Mouse (Mus musculus) bone marrow, adult 2 months (tissue): ENCODE results near the gene Olfr709-ps1. TPM values are rescaled to one million over a fixed set of nuclear protein-coding genes. Genes with fewer than 3 reads are reported as not detected.
"Not testable (repeated sequence)": the region's sequence is repeated elsewhere in the genome, so short reads cannot be mapped to it uniquely, and the experiment has no call there.

Experiments
- H3K27ac ChIP-seq: fragments of 200-500 bp; 2 replicates; pipeline ENCODE4 v1.5.1; 2012; ENCODE audit warnings: low read depth, mild to moderate bottlenecking, control low read depth, inconsistent platforms, low read length; ENCODE audit not compliant: control insufficient read depth, poor library complexity, insufficient read depth
- H3K4me1 ChIP-seq: fragments of 200-500 bp; 2 replicates; pipeline ENCODE4 v1.6.1; 2011; ENCODE audit warnings: low read length; ENCODE audit not compliant: control insufficient read depth, insufficient read depth
- H3K4me3 ChIP-seq: fragments of 200-500 bp; replicated peaks from 2 replicates; pipeline ENCODE3; 2011; ENCODE audit warnings: mild to moderate bottlenecking, low read depth, low read length, control low read depth; ENCODE audit not compliant: control insufficient read depth
- CTCF ChIP-seq: fragments of 200-500 bp; IDR thresholded peaks from 2 replicates; pipeline ENCODE4 v1.5.1; 2011; ENCODE audit warnings: low read length, control low read depth; ENCODE audit not compliant: control insufficient read depth, insufficient read depth
- POLR2A ChIP-seq: fragments of 200-500 bp; IDR thresholded peaks from 2 replicates; pipeline ENCODE4 v1.6.1; 2011; ENCODE audit warnings: low read depth, mild to moderate bottlenecking, control low read depth, low read length, borderline replicate concordance; ENCODE audit not compliant: control insufficient read depth
- WGBS: fragments of 180-500 bp; shearing (Covaris S2); methylation state at CpG from one replicate; pipeline ENCODE4 v1.1.7; 2018; 5-methylcytosine and 5-hydroxymethylcytosine counted together
- polyA plus RNA-seq: library from polyadenylated mRNA; stranded (reverse); fragments of >200 nt; gene quantifications from 2 replicates; pipeline ENCODE4 v1.2.4, GENCODE M21; 2011; ENCODE audit warnings: low replicate concordance; ENCODE audit not compliant: missing spikeins, insufficient read depth, insufficient read length

Olfr709-ps1 gene
- polyA plus RNA-seq = not detected in 2 replicates

GRCm38 (mm10) chr7:106932119-106932518 is at the start of gene Olfr709-ps1:
Olfr709-ps1 (minus strand) TSS chr7:106932219.
- no peak for TF ChIP-seq CTCF
- no peak for TF ChIP-seq POLR2A

GRCm38 (mm10) chr7:106975353-106975752 is 43.3 kb upstream of the Olfr709-ps1 start, which contains the start of gene Olfr711:
Olfr711 (minus strand) TSS chr7:106975453.
- 62% methylated on average over 1 of the region's 1 CpGs for WGBS
- no peak within 1 kb of the TSS for H3K4me3 ChIP-seq
- TF ChIP-seq CTCF (no peak), POLR2A (no peak)
- no peak within 1 kb of the TSS for H3K27ac ChIP-seq
- no peaks in the 10 kb centered on the region for H3K4me1 ChIP-seq

More at GRCm38 (mm10) chr7:106932119-106932518, at the start of gene Olfr709-ps1:
- no peaks in the 10 kb centered on the region for H3K4me1 ChIP-seq
- H3K27ac ChIP-seq = no peak within 1 kb of the TSS
- H3K4me3 ChIP-seq = no peak within 1 kb of the TSS

GRCm38 (mm10) chr7:106967503-106967902 is 35.5 kb upstream of the Olfr709-ps1 start:
- H3K27ac ChIP-seq, H3K4me1 ChIP-seq, H3K4me3 ChIP-seq: not testable (repeated sequence)

GRCm38 (mm10) chr7:106963837-106964236 is 31.8 kb upstream of the Olfr709-ps1 start, which contains the start of gene Olfr6:
Olfr6 (minus strand) TSS chr7:106963937.
- TF ChIP-seq POLR2A = no peak
- no peak within 1 kb of the TSS for H3K27ac ChIP-seq
- no peak within 1 kb of the TSS for H3K4me3 ChIP-seq
- no peaks in the 10 kb centered on the region for H3K4me1 ChIP-seq
- 74% methylated on average over 1 of the region's 1 CpGs for WGBS

GRCm38 (mm10) chr7:106948212-106948611 is 16.2 kb upstream of the Olfr709-ps1 start, which contains the start of gene Olfr710:
Olfr710 (minus strand) TSS chr7:106948312.
- Histone ChIP-seq H3K27ac (no peak within 1 kb of the TSS), H3K4me3 (no peak within 1 kb of the TSS), H3K4me1 (no peaks in the 10 kb centered on the region)
- TF ChIP-seq POLR2A (no peak), CTCF (no peak)
- WGBS = 76% methylated on average over 3 of the region's 3 CpGs

GRCm38 (mm10) chr7:106920961-106921360 is 11.1 kb downstream of the Olfr709-ps1 start:
- H3K4me1 ChIP-seq, H3K27ac ChIP-seq, H3K4me3 ChIP-seq: not testable (repeated sequence)
- WGBS = 78% methylated on average over 7 of the region's 7 CpGs

- no peaks in the 10 kb centered on the region for H3K4me1 ChIP-seq
- H3K27ac ChIP-seq = no peak within 1 kb of the TSS
- TF ChIP-seq CTCF (no peak), POLR2A (no peak)
- no peak within 1 kb of the TSS for H3K4me3 ChIP-seq
- 46% methylated on average over 2 of the region's 2 CpGs for WGBS
These were observed 24.3 kb downstream of the Olfr709-ps1 start, which contains the start of gene Olfr1532-ps1 for GRCm38 (mm10) chr7:106907676-106908075. Olfr1532-ps1 (plus strand) TSS chr7:106908001.

- WGBS = 71% methylated on average over 3 of the region's 3 CpGs
These were observed 30.9 kb downstream of the Olfr709-ps1 start, which contains the start of gene Olfr707 for GRCm38 (mm10) chr7:106901141-106901540. Olfr707 (minus strand) TSS chr7:106901241.

GRCm38 (mm10) chr7:106888062-106888461 is 44.0 kb downstream of the Olfr709-ps1 start, which contains the start of gene Olfr706:
Olfr706 (minus strand) TSS chr7:106888162.
- Histone ChIP-seq H3K27ac (no peak within 1 kb of the TSS), H3K4me1 (no peaks in the 10 kb centered on the region), H3K4me3 (no peak within 1 kb of the TSS)
- TF ChIP-seq CTCF (no peak), POLR2A (no peak)
- WGBS = 64% methylated on average over 2 of the region's 2 CpGs

More at GRCm38 (mm10) chr7:106901141-106901540, 30.9 kb downstream of the Olfr709-ps1 start, which contains the start of gene Olfr707:
- H3K27ac ChIP-seq, H3K4me3 ChIP-seq, H3K4me1 ChIP-seq: not testable (repeated sequence)

GRCm38 (mm10) chr7:106876791-106877190 is 55.2 kb downstream of the Olfr709-ps1 start, which contains the start of gene Olfr705:
Olfr705 (minus strand) TSS chr7:106876891.
- no peak within 1 kb of the TSS for H3K4me3 ChIP-seq
- no peak within 1 kb of the TSS for H3K27ac ChIP-seq
- 80% methylated on average over 3 of the region's 3 CpGs for WGBS
- H3K4me1 ChIP-seq = no peaks in the 10 kb centered on the region
- TF ChIP-seq POLR2A (no peak), CTCF (no peak)

Other genes starting within 250 kb of the Olfr709-ps1 start
- not detected in 2 replicates for gene Olfr694, start 240.4 kb downstream of the Olfr709-ps1 start, polyA plus RNA-seq
- not detected in 2 replicates for gene Olfr695, start 215.8 kb downstream of the Olfr709-ps1 start, polyA plus RNA-seq
- not detected in 2 replicates for gene Olfr697, start 189.8 kb downstream of the Olfr709-ps1 start, polyA plus RNA-seq
- not detected in 2 replicates for gene Olfr698, start 176.8 kb downstream of the Olfr709-ps1 start, polyA plus RNA-seq
- gene Olfr699, start 139.0 kb downstream of the Olfr709-ps1 start, polyA plus RNA-seq = 0.36 and 0.60 TPM in 2 replicates
- gene Olfr700, start 123.4 kb downstream of the Olfr709-ps1 start, polyA plus RNA-seq = not detected in 2 replicates
- not detected in 2 replicates for gene Olfr701, start 118.1 kb downstream of the Olfr709-ps1 start, polyA plus RNA-seq
- gene Olfr702, start 98.3 kb downstream of the Olfr709-ps1 start, polyA plus RNA-seq = not detected in 2 replicates
- not detected in 2 replicates for gene Olfr703, start 88.9 kb downstream of the Olfr709-ps1 start, polyA plus RNA-seq
- 0.75 TPM in 1 of 2 replicates, not detected in the other for gene Olfr704, start 69.0 kb downstream of the Olfr709-ps1 start, polyA plus RNA-seq
- not detected in 2 replicates for gene Olfr705, start 55.3 kb downstream of the Olfr709-ps1 start, polyA plus RNA-seq
- gene Olfr706, start 44.1 kb downstream of the Olfr709-ps1 start, polyA plus RNA-seq = not detected in 2 replicates
- not detected in 2 replicates for gene Olfr707, start 31.0 kb downstream of the Olfr709-ps1 start, polyA plus RNA-seq
- not detected in 2 replicates for gene Olfr1532-ps1, start 24.2 kb downstream of the Olfr709-ps1 start, polyA plus RNA-seq
- not detected in 2 replicates for gene Olfr710, start 16.1 kb upstream of the Olfr709-ps1 start, polyA plus RNA-seq
- 0.29 TPM in 1 of 2 replicates, not detected in the other for gene Olfr6, start 31.7 kb upstream of the Olfr709-ps1 start, polyA plus RNA-seq
- not detected in 2 replicates for gene Olfr711, start 43.2 kb upstream of the Olfr709-ps1 start, polyA plus RNA-seq
- not detected in 2 replicates for gene Olfr2, start 73.9 kb upstream of the Olfr709-ps1 start, polyA plus RNA-seq
- not detected in 2 replicates for gene Olfr713, start 99.0 kb upstream of the Olfr709-ps1 start, polyA plus RNA-seq
- gene Olfr714, start 138.8 kb upstream of the Olfr709-ps1 start, polyA plus RNA-seq = not detected in 2 replicates
- gene Olfr17, start 161.0 kb upstream of the Olfr709-ps1 start, polyA plus RNA-seq = not detected in 2 replicates
- not detected in 2 replicates for gene Olfr715b, start 178.2 kb upstream of the Olfr709-ps1 start, polyA plus RNA-seq
- not detected in 2 replicates for gene Olfr715, start 198.9 kb upstream of the Olfr709-ps1 start, polyA plus RNA-seq
- not detected in 2 replicates for gene Olfr716, start 206.1 kb upstream of the Olfr709-ps1 start, polyA plus RNA-seq
- gene Nlrp14, start 234.8 kb upstream of the Olfr709-ps1 start, polyA plus RNA-seq = not detected in 2 replicates